Mouse (Mus musculus) limb, embryonic 11.5 days (tissue): Measurements from ENCODE around the gene Tdp1. TPM values are rescaled to one million over a fixed set of nuclear protein-coding genes. Genes with fewer than 3 reads are reported as not detected.
A peak's percentile ranks its signal among the peaks of the same experiment; 100 is the strongest.

Experiments
- ATAC-seq: fragments of 200-750 bp; cut with Nextera tagmentation; 2 replicates; pipeline ENCODE4 v1.8.0; 2017; ENCODE audit warnings: low read depth; ENCODE audit not compliant: insufficient number of reproducible peaks, low FRiP score, low TSS enrichment
- DNase-seq: peaks from one replicate; pipeline ENCODE4 v3.0.0-alpha.2; 2015; ENCODE audit warnings: low spot score
- H3K27ac ChIP-seq: fragments of 300-500 bp; sonication (generic); replicated peaks from 2 replicates; pipeline ENCODE4 v1.5.1; 2014; ENCODE audit warnings: low read depth, mild to moderate bottlenecking, low read length
- H3K27me3 ChIP-seq: fragments of 300-500 bp; sonication (generic); 2 replicates; pipeline ENCODE4 v1.6.1; 2014; ENCODE audit warnings: mild to moderate bottlenecking, low read length, mixed read lengths; ENCODE audit not compliant: control insufficient read depth, insufficient read depth
- H3K36me3 ChIP-seq: fragments of 300-500 bp; sonication (generic); 2 replicates; pipeline ENCODE4 v1.6.1; 2014; ENCODE audit warnings: mild to moderate bottlenecking, low read length, moderate library complexity, mixed read lengths; ENCODE audit not compliant: control insufficient read depth, insufficient read depth
- H3K4me1 ChIP-seq: fragments of 300-500 bp; sonication (generic); 2 replicates; pipeline ENCODE4 v1.6.1; 2014; ENCODE audit warnings: low read length, mixed read lengths; ENCODE audit not compliant: control insufficient read depth, insufficient read depth
- H3K4me2 ChIP-seq: fragments of 300-500 bp; sonication (generic); 2 replicates; pipeline ENCODE4 v1.6.1; 2014; ENCODE audit warnings: low read depth, mild to moderate bottlenecking, moderate library complexity; ENCODE audit not compliant: severe bottlenecking
- H3K4me3 ChIP-seq: fragments of 300-500 bp; sonication (generic); 2 replicates; pipeline ENCODE4 v1.5.1; 2014; ENCODE audit warnings: low read depth, low read length
- H3K9ac ChIP-seq: fragments of 300-500 bp; sonication (generic); 2 replicates; pipeline ENCODE4 v1.6.1; 2014; ENCODE audit warnings: mild to moderate bottlenecking, low read length
- H3K9me3 ChIP-seq: fragments of 300-500 bp; sonication (generic); 2 replicates; pipeline ENCODE4 v1.6.1; 2016; ENCODE audit warnings: low read length; ENCODE audit not compliant: control insufficient read depth
- WGBS: fragments of 180-500 bp; shearing (Covaris S2); extraction: QIAGEN DNeasy Blood & Tissue Kit; methylation state at CpG from one replicate; pipeline ENCODE4 v1.1.7; 2014; 5-methylcytosine and 5-hydroxymethylcytosine counted together
- microRNA-seq: library from miRNA; unstranded; fragments of <30 nt; microRNA quantifications from one replicate; pipeline ENCODE4, GENCODE M21; 2016
- polyA plus RNA-seq: library from polyadenylated mRNA; unstranded; fragments of >200 nt; fragmentation: Nextera tagmentation; extraction: Ambion mirVana; gene quantifications from 2 replicates; pipeline ENCODE4 v1.2.1, GENCODE M21; 2014

The Tdp1 gene
- polyA plus RNA-seq, 1 experiment from 2014 or later: 77.9 TPM

GRCm38 (mm10) chr12:100002914-100003587 is 118.7 kb downstream of the Tdp1 start:
- no peaks in the 10 kb centered on the region for H3K27me3 ChIP-seq
- 21% methylated on average over 8 of the region's 8 CpGs for WGBS
- H3K4me1 ChIP-seq: peaks cover 6% of the 10 kb centered on the region; the same call in 1 of the 2 replicates
- peak; percentile 92 for ATAC-seq
- no peaks in the 10 kb centered on the region for H3K36me3 ChIP-seq
- no peak overlapping the region for H3K27ac ChIP-seq
- peak; percentile 53 for DNase-seq
- H3K9ac ChIP-seq: no peak overlapping the region
- H3K4me2 ChIP-seq: no peak overlapping the region
- H3K4me3 ChIP-seq: no peak overlapping the region
- no peaks in the 10 kb centered on the region for H3K9me3 ChIP-seq

Small RNA genes within 50 kb of the gene (microRNA-seq; reads per million reads assigned to microRNA genes)
- not detected for gene Gm23291

Other genes with a start within 250 kb of the Tdp1 start
- 21.3 and 22.4 TPM in 2 replicates for gene Efcab11, start 78 bp upstream of the Tdp1 start, polyA plus RNA-seq
- gene Kcnk13, start 80.0 kb downstream of the Tdp1 start, polyA plus RNA-seq: 0.56 and 0.78 TPM in 2 replicates
- gene Psmc1, start 225.6 kb downstream of the Tdp1 start, polyA plus RNA-seq: 410 and 413 TPM in 2 replicates